In genomic region chr11:102061236-102061940, GRCm38 (mm10) we compare ENCODE assay signal across 8 mouse cellular contexts. TPM values are rescaled to one million over a fixed set of nuclear protein-coding genes. Genes with fewer than 3 reads are reported as not detected.
DNase-seq lines count a peak whose midpoint lies in the region; ATAC-seq and TF ChIP-seq lines count a peak whose summit lies in the region.

No protein-coding gene starts in this region.

- no peak overlapping the region for H3K27ac ChIP-seq in heart, embryonic 13.5 days (replicated peaks)
- H3K27ac ChIP-seq in kidney, postnatal 0 days = no peak overlapping the region
- no peak overlapping the region for H3K27ac ChIP-seq in liver, adult 2 months (replicated peaks; ENCODE audit: insufficient read depth, low read depth, low read length)

- peak; percentile 73 for ATAC-seq in erythroid progenitor cell, adult 5-6 weeks (replicated peaks; ENCODE audit: low FRiP score, poor library complexity, severe bottlenecking)
- no peak for ATAC-seq in heart, embryonic 13.5 days (ENCODE audit: extremely low read depth, insufficient number of reproducible peaks, low FRiP score, low TSS enrichment)
- ATAC-seq in kidney, postnatal 0 days (replicated peaks; ENCODE audit: low FRiP score, low read depth) = 0 out of 2 replicates have a peak, but pooled peaks have one; percentile 31
- ATAC-seq in monocyte, adult 5-6 weeks (replicated peaks; ENCODE audit: insufficient number of reproducible peaks, low FRiP score, low TSS enrichment, poor library complexity, severe bottlenecking) = peak; percentile 64; the same call in 1 of the 2 replicates

- H3K4me1 ChIP-seq in heart, embryonic 13.5 days = peaks cover 9% of the 10 kb centered on the region; the same call in 1 of the 2 replicates
- no peaks in the 10 kb centered on the region for H3K4me1 ChIP-seq in kidney, postnatal 0 days (replicated peaks; ENCODE audit: insufficient read depth, low read length)
- H3K4me1 ChIP-seq in liver, adult 2 months (ENCODE audit: control insufficient read depth, insufficient read depth, low read length) = no peaks in the 10 kb centered on the region

- 5% methylated on average over 23 of the region's 23 CpGs for WGBS in heart, embryonic 13.5 days
- 5% methylated on average over 23 of the region's 23 CpGs for WGBS in kidney, postnatal 0 days
- WGBS in liver, adult 2 months = 9% methylated on average over 23 of the region's 23 CpGs

- no peaks in the 10 kb centered on the region for H3K79me2 ChIP-seq in liver, adult 2 months (ENCODE audit: control insufficient read depth, insufficient read depth, low read length)

- peak overlapping the region; percentile 82 for H3K4me2 ChIP-seq in heart, embryonic 13.5 days
- H3K4me2 ChIP-seq in kidney, postnatal 0 days (ENCODE audit: low read length) = peak overlapping the region; percentile 67

- peaks cover 16% of the 10 kb centered on the region for H3K27me3 ChIP-seq in heart, embryonic 13.5 days (replicated peaks)
- H3K27me3 ChIP-seq in kidney, postnatal 0 days (ENCODE audit: insufficient read depth, low read length) = no peaks in the 10 kb centered on the region
- H3K27me3 ChIP-seq in liver, adult 2 months (ENCODE audit: control insufficient read depth, insufficient read depth, low read length) = no peaks in the 10 kb centered on the region

- peak; percentile 75 to 76 for DNase-seq in B cell, adult 2 months
- DNase-seq in brain, adult 2 months (ENCODE audit: low read depth, low spot score) = peak; percentile 89
- DNase-seq in kidney, postnatal 0 days (ENCODE audit: low spot score) = peak; percentile 84
- peak; percentile 37 for DNase-seq in liver, adult 2 months (ENCODE audit: extremely low read depth, low read depth, low spot score)
- DNase-seq in spleen, postnatal 4 days (ENCODE audit: low spot score in 2 of 2) = peak; percentile 75 to 90

- peak; percentile 91 for TF ChIP-seq CTCF in kidney, postnatal 0 days (IDR thresholded peaks at IDR 0.05; ENCODE audit: low read depth)
- peak; percentile 98 for TF ChIP-seq CTCF in liver, adult 2 months (IDR thresholded peaks at IDR 0.05; ENCODE audit: low read depth, low read length)

- peak overlapping the region; percentile 74 for H3K9ac ChIP-seq in heart, embryonic 13.5 days
- 0 out of 2 replicates have a peak overlapping the region, but pooled peaks have one; percentile 38 for H3K9ac ChIP-seq in kidney, postnatal 0 days (ENCODE audit: low read depth, low read length)
- no peak overlapping the region for H3K9ac ChIP-seq in liver, adult 2 months (ENCODE audit: low read depth, low read length)

- TF ChIP-seq POLR2A in liver, adult 2 months (IDR thresholded peaks at IDR 0.05; ENCODE audit: extremely low read depth, insufficient read depth, low read length) = no peak

- H3K36me3 ChIP-seq in heart, embryonic 13.5 days = peaks cover 35% of the 10 kb centered on the region
- H3K36me3 ChIP-seq in kidney, postnatal 0 days (ENCODE audit: insufficient read depth, low read length) = 0 out of 2 replicates have a peak, but pooled peaks cover 3% of the 10 kb centered on the region
- H3K36me3 ChIP-seq in liver, adult 2 months (ENCODE audit: control insufficient read depth, insufficient read depth, low read length) = no peaks in the 10 kb centered on the region

- peak overlapping the region; percentile 50 for H3K4me3 ChIP-seq in heart, embryonic 13.5 days
- peak overlapping the region; percentile 21 for H3K4me3 ChIP-seq in kidney, postnatal 0 days (replicated peaks; ENCODE audit: low read depth, low read length)
- peak overlapping the region; percentile 14; the same call in 1 of the 2 replicates for H3K4me3 ChIP-seq in liver, adult 2 months (ENCODE audit: insufficient read depth, low read depth, low read length)

- no peaks in the 10 kb centered on the region for H3K9me3 ChIP-seq in heart, embryonic 13.5 days
- H3K9me3 ChIP-seq in kidney, postnatal 0 days (replicated peaks; ENCODE audit: low read length) = no peaks in the 10 kb centered on the region

RNA-seq across cellular contexts. Expression of gene Cd300lg, which starts 20.1 kb away (rescaled TPM):
- total RNA-seq in erythroid progenitor cell, adult 5-6 weeks (2015; ENCODE audit: low replicate concordance) = 0.42 and 3.6 TPM in 2 replicates
- total RNA-seq in erythroid progenitor cell, adult 5-6 weeks (2017; ENCODE audit: low replicate concordance) = 0.23 and 0.64 TPM in 2 replicates
- 2.7 and 2.9 TPM in 2 replicates for polyA plus RNA-seq in heart, embryonic 13.5 days (2015; fragmentation: Nextera tagmentation; extraction: Ambion mirVana)
- 2.8 and 2.9 TPM in 2 replicates for polyA plus RNA-seq in kidney, postnatal 0 days (2015; fragmentation: Nextera tagmentation; extraction: Ambion mirVana)
- 8.4 and 11.1 TPM in 2 replicates for total RNA-seq in liver, adult 2 months (2014; rRNA removed)
- 12.2 and 13.3 TPM in 2 replicates for polyA plus RNA-seq in liver, adult 2 months (2012; rRNA removed)
- 2.0 to 8.0 TPM (median 3.3 TPM) in 3 replicates for total RNA-seq in monocyte, adult 5-6 weeks (2017)

RNA-seq across cellular contexts. Expression of gene Mpp2, which starts 26.9 kb away (rescaled TPM):
- total RNA-seq in erythroid progenitor cell, adult 5-6 weeks (2015; ENCODE audit: low replicate concordance) = 37.5 and 39.0 TPM in 2 replicates
- total RNA-seq in erythroid progenitor cell, adult 5-6 weeks (2017; ENCODE audit: low replicate concordance) = 32.9 and 39.0 TPM in 2 replicates
- 10.6 and 11.0 TPM in 2 replicates for polyA plus RNA-seq in heart, embryonic 13.5 days (2015; fragmentation: Nextera tagmentation; extraction: Ambion mirVana)
- 8.8 and 9.3 TPM in 2 replicates for polyA plus RNA-seq in kidney, postnatal 0 days (2015; fragmentation: Nextera tagmentation; extraction: Ambion mirVana)
- total RNA-seq in liver, adult 2 months (2014; rRNA removed) = under 0.01 and 0.20 TPM in 2 replicates
- polyA plus RNA-seq in liver, adult 2 months (2012; rRNA removed) = 0.20 and 0.22 TPM in 2 replicates
- not detected in 3 replicates for total RNA-seq in monocyte, adult 5-6 weeks (2017)

RNA-seq across cellular contexts. Expression of gene Mpp3, which starts 33.1 kb away (rescaled TPM):
- not detected in 2 replicates for total RNA-seq in erythroid progenitor cell, adult 5-6 weeks (2015; ENCODE audit: low replicate concordance)
- not detected in 2 replicates for total RNA-seq in erythroid progenitor cell, adult 5-6 weeks (2017; ENCODE audit: low replicate concordance)
- 2.9 and 3.8 TPM in 2 replicates for polyA plus RNA-seq in heart, embryonic 13.5 days (2015; fragmentation: Nextera tagmentation; extraction: Ambion mirVana)
- polyA plus RNA-seq in kidney, postnatal 0 days (2015; fragmentation: Nextera tagmentation; extraction: Ambion mirVana) = 3.5 and 4.2 TPM in 2 replicates
- total RNA-seq in liver, adult 2 months (2014; rRNA removed) = 0.07 and 0.28 TPM in 2 replicates
- 0.06 and 0.19 TPM in 2 replicates for polyA plus RNA-seq in liver, adult 2 months (2012; rRNA removed)
- total RNA-seq in monocyte, adult 5-6 weeks (2017) = not detected in 3 replicates

RNA-seq across cellular contexts. Expression of gene Ppy, which starts 39.7 kb away (rescaled TPM):
- total RNA-seq in erythroid progenitor cell, adult 5-6 weeks (2015; ENCODE audit: low replicate concordance) = not detected in 2 replicates
- total RNA-seq in erythroid progenitor cell, adult 5-6 weeks (2017; ENCODE audit: low replicate concordance) = not detected in 2 replicates
- polyA plus RNA-seq in heart, embryonic 13.5 days (2015; fragmentation: Nextera tagmentation; extraction: Ambion mirVana) = not detected in 2 replicates
- not detected in 2 replicates for polyA plus RNA-seq in kidney, postnatal 0 days (2015; fragmentation: Nextera tagmentation; extraction: Ambion mirVana)
- total RNA-seq in liver, adult 2 months (2014; rRNA removed) = not detected in 2 replicates
- not detected in 2 replicates for polyA plus RNA-seq in liver, adult 2 months (2012; rRNA removed)
- not detected in 3 replicates for total RNA-seq in monocyte, adult 5-6 weeks (2017)

RNA-seq across cellular contexts. Expression of gene Pyy, which starts 46.2 kb away (rescaled TPM):
- not detected in 2 replicates for total RNA-seq in erythroid progenitor cell, adult 5-6 weeks (2015; ENCODE audit: low replicate concordance)
- total RNA-seq in erythroid progenitor cell, adult 5-6 weeks (2017; ENCODE audit: low replicate concordance) = not detected in 2 replicates
- 1.2 TPM in 1 of 2 replicates, not detected in the other for polyA plus RNA-seq in heart, embryonic 13.5 days (2015; fragmentation: Nextera tagmentation; extraction: Ambion mirVana)
- not detected in 2 replicates for polyA plus RNA-seq in kidney, postnatal 0 days (2015; fragmentation: Nextera tagmentation; extraction: Ambion mirVana)
- not detected in 2 replicates for total RNA-seq in liver, adult 2 months (2014; rRNA removed)
- polyA plus RNA-seq in liver, adult 2 months (2012; rRNA removed) = 0.35 TPM in 1 of 2 replicates, not detected in the other
- total RNA-seq in monocyte, adult 5-6 weeks (2017) = not detected in 3 replicates

Comparison
In these comparisons a context has a peak if more than half of its experiments do, and no peak if none do; other contexts are left out.
1. DNase-seq: peak in every context shown above with its lines; median percentile 89 in brain, adult 2 months; 84 in kidney, postnatal 0 days; 82 in spleen, postnatal 4 days; 76 in B cell, adult 2 months; 37 in liver, adult 2 months.
2. RNA of gene Mpp2, which starts 26.9 kb away (total RNA-seq): 32.9 to 39.0 TPM in erythroid progenitor cell, adult 5-6 weeks; under 0.01 to 0.20 TPM in liver, adult 2 months and not detected in monocyte, adult 5-6 weeks; every median in the first group is over 10 times any median in the second.
3. Peak in every context shown above with its lines, with median percentiles within 50 percentile points of each other: H3K4me3 ChIP-seq.